Mouse (Mus musculus) forebrain, embryonic 10.5 days (tissue): ENCODE measurements around the gene Fam229b. TPM values are rescaled to one million over a fixed set of nuclear protein-coding genes. Genes with fewer than 3 reads are reported as not detected.

Experiments used
- DNase-seq: peaks from one replicate; pipeline ENCODE4 v3.0.0-alpha.2; 2017; ENCODE audit warnings: low spot score; ENCODE audit errors: extremely low spot score
- H3K27ac ChIP-seq: fragments of 300-500 bp; sonication (generic); 2 replicates; pipeline ENCODE4 v1.5.1; 2016; ENCODE audit warnings: mild to moderate bottlenecking
- H3K27me3 ChIP-seq: fragments of 300-500 bp; sonication (generic); 2 replicates; pipeline ENCODE4 v1.6.1; 2016; ENCODE audit warnings: mild to moderate bottlenecking; ENCODE audit not compliant: poor library complexity, severe bottlenecking
- H3K36me3 ChIP-seq: fragments of 300-500 bp; sonication (generic); replicated peaks from 2 replicates; pipeline ENCODE4 v1.6.1; 2016; ENCODE audit warnings: mild to moderate bottlenecking, moderate library complexity
- H3K4me1 ChIP-seq: fragments of 300-500 bp; sonication (generic); 2 replicates; pipeline ENCODE4 v1.6.1; 2016
- H3K4me3 ChIP-seq: fragments of 300-500 bp; sonication (generic); 2 replicates; pipeline ENCODE4 v1.5.1; 2016; ENCODE audit warnings: mild to moderate bottlenecking, moderate library complexity
- H3K9me3 ChIP-seq: fragments of 300-500 bp; sonication (generic); 2 replicates; pipeline ENCODE4 v1.6.1; 2016; ENCODE audit warnings: mild to moderate bottlenecking, moderate library complexity
- WGBS: fragments of 180-500 bp; shearing (Covaris S2); methylation state at CpG from one replicate; pipeline ENCODE4 v1.1.7; 2016; 5-methylcytosine and 5-hydroxymethylcytosine counted together
- polyA plus RNA-seq: library from polyadenylated mRNA; unstranded; fragments of >200 nt; fragmentation: Nextera tagmentation; extraction: Ambion mirVana; gene quantifications from 2 replicates; pipeline ENCODE4 v1.2.1, GENCODE M21; 2016

The Fam229b gene
- polyA plus RNA-seq = 13.0 and 14.3 TPM in 2 replicates

GRCm38 (mm10) chr10:39133462-39134310 is at the start of gene Fam229b, which contains the start of gene Tube1:
Gene Fam229b, minus strand, starts transcription at chr10:39133914.
Gene Tube1, plus strand, starts transcription at chr10:39133976.
- Histone ChIP-seq H3K4me3 (peak within 1 kb of the TSS; percentile 70), H3K9me3 (no peaks in the 10 kb centered on the region), H3K4me1 (peaks cover 25% of the 10 kb centered on the region), H3K27ac (peak within 1 kb of the TSS; percentile 91), H3K36me3 (peaks cover 20% of the 10 kb centered on the region), H3K27me3 (no peaks in the 10 kb centered on the region)
- 6% methylated on average over 47 of the region's 47 CpGs for WGBS
- DNase-seq = peak; percentile 92

GRCm38 (mm10) chr10:39176981-39177380 is 43.3 kb upstream of the Fam229b start:
- Histone ChIP-seq H3K27me3 (peaks cover 33% of the 10 kb centered on the region), H3K4me3 (no peak overlapping the region), H3K4me1 (peaks cover 31% of the 10 kb centered on the region), H3K9me3 (peaks cover 11% of the 10 kb centered on the region; the same call in 1 of the 2 replicates), H3K27ac (no peak overlapping the region), H3K36me3 (no peaks in the 10 kb centered on the region)
- no peak for DNase-seq
- 91% methylated on average over 5 of the region's 5 CpGs for WGBS

GRCm38 (mm10) chr10:39173077-39173476 is 39.4 kb upstream of the Fam229b start:
- peaks cover 52% of the 10 kb centered on the region for H3K4me1 ChIP-seq
- no peak overlapping the region for H3K4me3 ChIP-seq
- peaks cover 6% of the 10 kb centered on the region; the same call in 1 of the 2 replicates for H3K9me3 ChIP-seq
- WGBS = 56% methylated on average over 13 of the region's 13 CpGs
- H3K27ac ChIP-seq = no peak overlapping the region; the same call in 1 of the 2 replicates
- no peak for DNase-seq
- H3K36me3 ChIP-seq = no peaks in the 10 kb centered on the region
- H3K27me3 ChIP-seq = peaks cover 51% of the 10 kb centered on the region

- Histone ChIP-seq H3K36me3 (no peaks in the 10 kb centered on the region), H3K27ac (peak overlapping the region; percentile 80), H3K4me3 (peak overlapping the region; percentile 53; the same call in 1 of the 2 replicates), H3K4me1 (peaks cover 52% of the 10 kb centered on the region), H3K9me3 (0 out of 2 replicates have a peak, but pooled peaks cover 2% of the 10 kb centered on the region), H3K27me3 (peaks cover 56% of the 10 kb centered on the region)
- no peak for DNase-seq
- 80% methylated on average over 6 of the region's 6 CpGs for WGBS
These were observed 38.8 kb upstream of the Fam229b start for GRCm38 (mm10) chr10:39172540-39172931.

- peak; percentile 84 for DNase-seq
- H3K4me3 ChIP-seq = peak overlapping the region; percentile 53
- peak overlapping the region; percentile 84 for H3K27ac ChIP-seq
- peaks cover 52% of the 10 kb centered on the region for H3K4me1 ChIP-seq
- H3K9me3 ChIP-seq = no peaks in the 10 kb centered on the region
- H3K36me3 ChIP-seq = no peaks in the 10 kb centered on the region
- peaks cover 59% of the 10 kb centered on the region for H3K27me3 ChIP-seq
- WGBS = 13% methylated on average over 26 of the region's 26 CpGs
These were observed 38.2 kb upstream of the Fam229b start for GRCm38 (mm10) chr10:39171603-39172539.

- peak overlapping the region; percentile 84 for H3K27ac ChIP-seq
- no peaks in the 10 kb centered on the region for H3K9me3 ChIP-seq
- peaks cover 52% of the 10 kb centered on the region for H3K4me1 ChIP-seq
- H3K4me3 ChIP-seq = peak overlapping the region; percentile 53
- no peaks in the 10 kb centered on the region for H3K36me3 ChIP-seq
- H3K27me3 ChIP-seq = peaks cover 61% of the 10 kb centered on the region
- DNase-seq = peak; percentile 89
- under 1% methylated on average over 19 of the region's 19 CpGs for WGBS
These were observed 37.4 kb upstream of the Fam229b start for GRCm38 (mm10) chr10:39171134-39171533.

- DNase-seq = no peak
- peaks cover 58% of the 10 kb centered on the region for H3K27me3 ChIP-seq
- no peaks in the 10 kb centered on the region for H3K9me3 ChIP-seq
- H3K27ac ChIP-seq = no peak overlapping the region
- peaks cover 55% of the 10 kb centered on the region for H3K4me1 ChIP-seq
- H3K4me3 ChIP-seq = peak overlapping the region; percentile 53
- H3K36me3 ChIP-seq = no peaks in the 10 kb centered on the region
- WGBS = 6% methylated on average over 6 of the region's 6 CpGs
These were observed 37.0 kb upstream of the Fam229b start for GRCm38 (mm10) chr10:39170706-39171105.

- Histone ChIP-seq H3K27ac (no peak overlapping the region), H3K4me3 (peak overlapping the region; percentile 26), H3K9me3 (no peaks in the 10 kb centered on the region), H3K4me1 (peaks cover 57% of the 10 kb centered on the region), H3K27me3 (peaks cover 54% of the 10 kb centered on the region), H3K36me3 (no peaks in the 10 kb centered on the region)
- DNase-seq = peak; percentile 73
- WGBS = 8% methylated on average over 8 of the region's 8 CpGs
These were observed 36.5 kb upstream of the Fam229b start for GRCm38 (mm10) chr10:39170181-39170580.

- no peak overlapping the region for H3K27ac ChIP-seq
- peaks cover 49% of the 10 kb centered on the region for H3K27me3 ChIP-seq
- H3K4me3 ChIP-seq = peak overlapping the region; percentile 26
- no peaks in the 10 kb centered on the region for H3K9me3 ChIP-seq
- H3K4me1 ChIP-seq = peaks cover 52% of the 10 kb centered on the region
- no peak for DNase-seq
- H3K36me3 ChIP-seq = no peaks in the 10 kb centered on the region
- WGBS = 48% methylated on average over 9 of the region's 9 CpGs
These were observed 35.9 kb upstream of the Fam229b start for GRCm38 (mm10) chr10:39169642-39170041.

- H3K4me1 ChIP-seq = peaks cover 42% of the 10 kb centered on the region
- no peak overlapping the region for H3K4me3 ChIP-seq
- DNase-seq = no peak
- peaks cover 32% of the 10 kb centered on the region for H3K27me3 ChIP-seq
- no peak overlapping the region for H3K27ac ChIP-seq
- no peaks in the 10 kb centered on the region for H3K9me3 ChIP-seq
- 85% methylated on average over 11 of the region's 11 CpGs for WGBS
- no peaks in the 10 kb centered on the region for H3K36me3 ChIP-seq
These were observed 33.9 kb upstream of the Fam229b start for GRCm38 (mm10) chr10:39167611-39168010.

GRCm38 (mm10) chr10:39165632-39166115 is 32.0 kb upstream of the Fam229b start:
- Histone ChIP-seq H3K36me3 (no peaks in the 10 kb centered on the region), H3K27ac (peak overlapping the region; percentile 32; the same call in 1 of the 2 replicates), H3K4me1 (peaks cover 28% of the 10 kb centered on the region), H3K9me3 (no peaks in the 10 kb centered on the region), H3K4me3 (peak overlapping the region; percentile 29), H3K27me3 (peaks cover 30% of the 10 kb centered on the region)
- WGBS = 30% methylated on average over 11 of the region's 11 CpGs
- DNase-seq = no peak

GRCm38 (mm10) chr10:39163694-39164093 is 30.0 kb upstream of the Fam229b start, which contains the start of gene Ccn6:
Gene Ccn6, minus strand, starts transcription at chr10:39163794.
- Histone ChIP-seq H3K27me3 (peaks cover 17% of the 10 kb centered on the region), H3K9me3 (no peaks in the 10 kb centered on the region), H3K36me3 (no peaks in the 10 kb centered on the region), H3K4me3 (no peak within 1 kb of the TSS), H3K27ac (no peak within 1 kb of the TSS), H3K4me1 (peaks cover 16% of the 10 kb centered on the region)
- no peak for DNase-seq
- WGBS = 90% methylated on average over 10 of the region's 10 CpGs
